Mouse (Mus musculus): ENCODE measurements at regions not wholly inside any gene's neighbourhood (a gene's known extent, or its start where the extent isn't known, plus 50 kb on each side); places are given as distances from the start of the nearest gene placed in this dataset.
"Not testable (repeated sequence)": the region's sequence is repeated elsewhere in the genome, so short reads cannot be mapped to it uniquely, and the experiment has no call there.

GRCm38 (mm10) chr8:37239354-37239753 lies 245.9 kb downstream of the AI429214 start:
- no peak for DNase-seq

GRCm38 (mm10) chr8:37251234-37251633 lies 257.8 kb downstream of the AI429214 start:
- not testable (repeated sequence) for DNase-seq

GRCm38 (mm10) chr8:37291069-37291850 lies 297.9 kb downstream of the AI429214 start:
- DNase-seq = no peak

Measured in cerebellum, adult 9-11 months (tissue).